Mouse (Mus musculus) myocyte (in vitro differentiated cells): ENCODE measurements around the gene Gm17657. TPM values are rescaled to one million over a fixed set of nuclear protein-coding genes. Genes with fewer than 3 reads are reported as not detected.
A peak's percentile ranks its signal among the peaks of the same experiment; 100 is the strongest.

Source experiments
- H3K27me3 ChIP-seq: one replicate; pipeline ENCODE4 v1.6.1; 2011; ENCODE audit not compliant: control insufficient read depth, insufficient read depth, insufficient read length
- H3K36me3 ChIP-seq: one replicate; pipeline ENCODE4 v1.6.1; 2011; ENCODE audit not compliant: control insufficient read depth, insufficient read depth
- H3K4me2 ChIP-seq: one replicate; pipeline ENCODE4 v1.6.1; 2011; ENCODE audit warnings: low read depth, control low read depth
- H3K4me3 ChIP-seq: one replicate; pipeline ENCODE4 v1.5.1; 2011; ENCODE audit warnings: mild to moderate bottlenecking, control low read depth, moderate library complexity
- H3K79me2 ChIP-seq: one replicate; pipeline ENCODE4 v1.6.1; 2011; ENCODE audit not compliant: control insufficient read depth, insufficient read depth
- H3ac ChIP-seq: one replicate; pipeline ENCODE4 v1.6.1; 2011; ENCODE audit not compliant: control insufficient read depth, insufficient read length
- CEBPB ChIP-seq: IDR thresholded peaks from 2 replicates; pipeline ENCODE4 v1.6.1; 2011; ENCODE audit warnings: mild to moderate bottlenecking, moderate library complexity; ENCODE audit not compliant: poor library complexity, insufficient read depth, severe bottlenecking
- E2F4 ChIP-seq: IDR thresholded peaks from one replicate; pipeline ENCODE4 v1.6.1; 2011; ENCODE audit warnings: mild to moderate bottlenecking, control low read depth, moderate library complexity; ENCODE audit not compliant: insufficient read depth
- MAX ChIP-seq: IDR thresholded peaks from one replicate; pipeline ENCODE4 v1.6.1; 2011; ENCODE audit warnings: low read depth, mild to moderate bottlenecking, control low read depth
- MYOD1 ChIP-seq, 3 experiments: IDR thresholded peaks; one replicate each; pipeline ENCODE4 v1.6.1; 2011; ENCODE audit warnings: control low read depth in 2 of 3, low read depth in 2 of 3, mild to moderate bottlenecking in 2 of 3, moderate library complexity in 1 of 3; ENCODE audit not compliant: insufficient read length in 2 of 3, control insufficient read depth in 1 of 3
- MYOG ChIP-seq, 3 experiments: IDR thresholded peaks; one replicate each; pipeline ENCODE4 v1.6.1; 2011; ENCODE audit warnings: control low read depth in 2 of 3, low read depth in 2 of 3, mild to moderate bottlenecking in 2 of 3; ENCODE audit not compliant: insufficient read length in 2 of 3, control insufficient read depth in 1 of 3, insufficient read depth in 1 of 3
- POLR2A ChIP-seq: IDR thresholded peaks from one replicate; pipeline ENCODE4 v1.6.1; 2011; ENCODE audit warnings: low read depth, mild to moderate bottlenecking, control low read depth, moderate library complexity; ENCODE audit not compliant: insufficient read length
- POLR2AphosphoS2 ChIP-seq: IDR thresholded peaks from one replicate; pipeline ENCODE4 v1.6.1; 2011; ENCODE audit warnings: low read depth, control low read depth; ENCODE audit not compliant: insufficient read length
- REST ChIP-seq: IDR thresholded peaks from one replicate; pipeline ENCODE4 v1.6.1; 2011; ENCODE audit warnings: mild to moderate bottlenecking, control low read depth, moderate library complexity; ENCODE audit not compliant: insufficient read depth, insufficient read length
- SRF ChIP-seq: IDR thresholded peaks from one replicate; pipeline ENCODE4 v1.6.1; 2011; ENCODE audit warnings: low read depth; ENCODE audit not compliant: control insufficient read depth, insufficient read length
- TCF12 ChIP-seq: IDR thresholded peaks from one replicate; pipeline ENCODE4 v1.6.1; 2011; ENCODE audit warnings: mild to moderate bottlenecking, control low read depth; ENCODE audit not compliant: poor library complexity, insufficient read depth, severe bottlenecking
- TCF3 ChIP-seq: IDR thresholded peaks from one replicate; pipeline ENCODE4 v1.6.1; 2011; ENCODE audit warnings: low read depth, control low read depth; ENCODE audit not compliant: insufficient read length
- USF1 ChIP-seq: IDR thresholded peaks from one replicate; pipeline ENCODE4 v1.6.1; 2011; ENCODE audit warnings: low read depth, mild to moderate bottlenecking, control low read depth, moderate library complexity
- polyA plus RNA-seq: library from polyadenylated mRNA; unstranded; fragments of >200 nt; fragmentation: generic; extraction: Trizol; gene quantifications from one replicate; pipeline ENCODE4 v1.2.1, GENCODE M21; 2012; ENCODE audit warnings: missing spikeins

Gene Gm17657
- polyA plus RNA-seq, 1 experiment: not detected

DNA sequence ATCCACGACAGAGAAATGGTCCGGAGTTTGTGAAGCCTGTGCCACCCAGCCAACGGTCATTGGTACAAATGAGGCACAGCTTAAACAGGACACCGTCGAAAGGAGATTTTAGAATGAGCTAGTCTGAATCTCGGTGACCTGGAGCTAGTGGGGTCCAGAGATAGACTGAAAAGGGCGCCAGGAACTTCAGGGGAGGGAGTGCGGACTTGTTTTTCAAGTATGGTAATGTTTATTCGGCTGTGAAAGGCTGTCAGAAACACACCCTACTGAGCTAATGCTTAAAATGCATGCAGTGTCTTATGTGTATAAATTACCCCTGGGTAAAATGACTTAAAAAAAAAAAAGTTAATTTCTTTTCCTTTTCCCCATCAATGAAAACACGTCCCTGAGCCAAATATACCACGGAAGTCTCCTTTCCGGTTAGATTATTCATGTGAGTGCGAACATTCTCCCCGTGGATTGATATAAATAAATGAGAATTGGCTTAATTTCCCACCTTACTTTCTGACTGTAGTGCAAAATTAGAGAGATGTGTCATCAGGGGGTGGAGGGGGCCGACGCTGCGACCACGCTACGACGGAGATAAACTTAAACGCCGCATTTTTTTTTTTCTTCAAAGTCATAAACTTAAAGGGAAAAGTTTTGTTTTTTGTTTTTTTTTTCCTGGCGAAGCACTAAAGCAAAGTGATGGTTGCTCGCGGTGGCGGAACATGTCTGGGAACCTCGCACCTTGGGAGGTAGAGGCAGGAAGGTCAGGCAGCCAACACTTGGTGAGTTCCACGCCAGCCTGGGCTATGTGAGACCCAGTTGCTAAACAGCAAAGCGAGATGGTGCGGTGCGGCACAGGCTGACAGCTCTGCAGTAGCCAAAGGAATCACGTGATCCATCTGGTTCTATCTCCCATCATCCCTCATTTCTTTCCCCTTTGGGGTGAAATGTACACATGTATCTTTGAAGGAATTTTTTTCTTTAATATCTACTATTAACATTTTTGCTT, 46.5 kb downstream of the Gm17657 start:
- Histone ChIP-seq H3K4me2 (no peak overlapping the region), H3ac (no peak overlapping the region)

GRCm38 (mm10) chr17:29502005-29502668, 47.3 kb downstream of the Gm17657 start:
- H3ac ChIP-seq: no peak overlapping the region
- no peaks in the 10 kb centered on the region for H3K27me3 ChIP-seq
- no peak overlapping the region for H3K4me3 ChIP-seq
- no peak for TF ChIP-seq POLR2A
- no peak for TF ChIP-seq TCF3
- no peak for TF ChIP-seq MAX
- no peak for TF ChIP-seq MYOD1 (IDR thresholded peaks at IDR 0.05; ENCODE audit: control insufficient read depth in 1 of 3, insufficient read length in 2 of 3, low read depth in 2 of 3)
- no peak for TF ChIP-seq REST
- TF ChIP-seq CEBPB: no peak
- no peak for TF ChIP-seq E2F4
- no peak for TF ChIP-seq SRF
- no peak for TF ChIP-seq TCF12
- TF ChIP-seq USF1: no peak
- no peaks in the 10 kb centered on the region for H3K36me3 ChIP-seq
- H3K79me2 ChIP-seq: no peaks in the 10 kb centered on the region
- no peak overlapping the region for H3K4me2 ChIP-seq

More for the DNA sequence above, 46.5 kb downstream of the Gm17657 start:
- H3K27me3 ChIP-seq: no peaks in the 10 kb centered on the region
- H3K79me2 ChIP-seq: no peaks in the 10 kb centered on the region
- TF ChIP-seq MYOG (IDR thresholded peaks at IDR 0.05; ENCODE audit: control insufficient read depth in 1 of 3, insufficient read depth in 1 of 3, insufficient read length in 2 of 3, low read depth in 2 of 3) (peak in 1 of 3 experiments; percentile 15), USF1 (no peak)
- no peak overlapping the region for H3K4me3 ChIP-seq
- no peaks in the 10 kb centered on the region for H3K36me3 ChIP-seq

GRCm38 (mm10) chr17:29500802-29501469, 48.5 kb downstream of the Gm17657 start:
- Histone ChIP-seq H3K79me2 (no peaks in the 10 kb centered on the region), H3K27me3 (no peaks in the 10 kb centered on the region), H3ac (no peak overlapping the region), H3K36me3 (no peaks in the 10 kb centered on the region), H3K4me3 (no peak overlapping the region), H3K4me2 (no peak overlapping the region)
- TF ChIP-seq CEBPB (no peak), SRF (no peak), TCF12 (no peak), USF1 (no peak), MYOG (IDR thresholded peaks at IDR 0.05; ENCODE audit: control insufficient read depth in 1 of 3, insufficient read depth in 1 of 3, insufficient read length in 2 of 3, low read depth in 2 of 3) (no peak), MYOD1 (IDR thresholded peaks at IDR 0.05; ENCODE audit: control insufficient read depth in 1 of 3, insufficient read length in 2 of 3, low read depth in 2 of 3) (no peak), TCF3 (no peak), REST (no peak)

GRCm38 (mm10) chr17:29500243-29500740, 49.1 kb downstream of the Gm17657 start:
- no peaks in the 10 kb centered on the region for H3K79me2 ChIP-seq
- no peak overlapping the region for H3K4me2 ChIP-seq
- H3K4me3 ChIP-seq: no peak overlapping the region
- H3K27me3 ChIP-seq: no peaks in the 10 kb centered on the region
- no peak for TF ChIP-seq MYOD1 (IDR thresholded peaks at IDR 0.05; ENCODE audit: control insufficient read depth in 1 of 3, insufficient read length in 2 of 3, low read depth in 2 of 3)
- no peak for TF ChIP-seq USF1
- no peak for TF ChIP-seq POLR2A
- no peak for TF ChIP-seq MYOG (IDR thresholded peaks at IDR 0.05; ENCODE audit: control insufficient read depth in 1 of 3, insufficient read depth in 1 of 3, insufficient read length in 2 of 3, low read depth in 2 of 3)
- no peak for TF ChIP-seq REST
- TF ChIP-seq TCF3: no peak
- TF ChIP-seq SRF: no peak
- TF ChIP-seq CEBPB: no peak
- no peak for TF ChIP-seq POLR2AphosphoS2
- no peak for TF ChIP-seq E2F4
- H3ac ChIP-seq: no peak overlapping the region
- H3K36me3 ChIP-seq: no peaks in the 10 kb centered on the region
